Mouse (Mus musculus) cerebellum, postnatal 14 days (tissue): ENCODE data around the gene Fcer1g.

Experiments used
- DNase-seq, 2 experiments: peaks; one replicate each; pipeline ENCODE4 v3.0.0; 2021; ENCODE audit warnings: mixed read lengths in 2 of 2

Gene Fcer1g

DNA sequence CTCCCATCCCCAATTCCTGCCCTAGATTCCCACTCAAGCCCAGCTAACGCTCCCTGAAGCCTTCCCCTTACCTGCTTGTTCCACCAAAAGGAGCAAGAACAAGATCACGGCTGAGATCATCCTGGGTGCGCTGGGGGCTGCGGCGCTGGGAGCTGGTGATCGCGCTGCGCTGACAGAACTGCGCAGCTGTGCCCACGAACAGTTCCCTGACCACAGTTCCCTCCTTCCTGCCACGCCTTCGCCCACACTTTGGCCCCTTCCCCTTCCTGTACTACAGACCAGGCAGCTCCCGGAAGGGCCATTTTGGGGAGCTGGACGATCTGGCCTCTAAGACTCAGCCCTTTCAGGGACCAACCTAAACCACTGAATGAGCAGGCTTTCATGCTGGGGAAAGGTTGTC, at the start of gene Fcer1g:
TSS of gene Fcer1g (minus strand) at position 240 of the 400 bp plus-strand sequence.
- DNase-seq = no peak

DNA sequence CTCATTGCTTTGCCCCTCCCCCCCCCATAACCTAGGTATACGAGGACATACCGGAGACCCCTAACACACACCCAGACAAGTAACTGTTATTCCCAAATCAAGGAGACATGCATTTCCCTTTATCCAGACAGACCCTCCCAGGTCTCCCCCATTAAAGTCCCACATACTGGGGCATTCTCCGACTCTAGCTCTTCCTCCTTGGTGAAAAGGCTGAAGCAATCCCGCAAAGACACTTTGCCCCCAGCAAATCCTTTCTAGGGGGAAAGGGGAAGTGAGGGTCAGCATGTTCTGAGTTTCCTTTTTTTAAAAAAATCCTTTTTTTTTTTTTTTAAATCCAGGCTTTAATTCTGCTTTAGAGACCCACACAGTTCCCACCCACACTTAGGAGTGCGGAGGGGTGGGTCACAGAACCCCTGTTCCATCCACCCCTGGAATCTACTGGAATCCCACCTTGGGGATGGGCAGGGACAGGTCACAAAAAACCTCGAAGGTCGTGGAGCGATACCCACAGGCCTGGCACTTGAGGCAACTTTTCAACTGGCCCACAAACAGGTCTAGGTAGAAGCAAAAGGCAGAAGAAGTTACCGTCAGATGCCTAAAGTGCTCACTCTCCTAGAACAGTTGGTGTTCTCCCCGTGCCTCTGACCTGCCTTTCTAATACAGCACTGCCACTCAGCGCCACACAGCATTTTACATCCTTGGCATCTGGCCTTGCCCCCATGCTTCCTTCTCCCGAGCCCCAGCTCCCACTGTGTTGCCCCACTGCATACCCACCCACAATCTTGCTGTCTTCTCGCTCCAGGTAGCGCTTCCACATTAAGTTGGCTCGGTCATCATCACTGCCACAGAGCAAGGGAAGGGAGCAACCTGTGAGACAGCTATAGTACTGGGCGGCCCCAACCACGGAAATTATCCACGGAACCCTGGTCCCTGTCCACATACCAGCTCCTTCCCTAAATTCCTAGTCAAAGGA, 49.3 kb upstream of the Fcer1g start:
- peak in 1 of 2 experiments; percentile 5 for DNase-seq

DNA sequence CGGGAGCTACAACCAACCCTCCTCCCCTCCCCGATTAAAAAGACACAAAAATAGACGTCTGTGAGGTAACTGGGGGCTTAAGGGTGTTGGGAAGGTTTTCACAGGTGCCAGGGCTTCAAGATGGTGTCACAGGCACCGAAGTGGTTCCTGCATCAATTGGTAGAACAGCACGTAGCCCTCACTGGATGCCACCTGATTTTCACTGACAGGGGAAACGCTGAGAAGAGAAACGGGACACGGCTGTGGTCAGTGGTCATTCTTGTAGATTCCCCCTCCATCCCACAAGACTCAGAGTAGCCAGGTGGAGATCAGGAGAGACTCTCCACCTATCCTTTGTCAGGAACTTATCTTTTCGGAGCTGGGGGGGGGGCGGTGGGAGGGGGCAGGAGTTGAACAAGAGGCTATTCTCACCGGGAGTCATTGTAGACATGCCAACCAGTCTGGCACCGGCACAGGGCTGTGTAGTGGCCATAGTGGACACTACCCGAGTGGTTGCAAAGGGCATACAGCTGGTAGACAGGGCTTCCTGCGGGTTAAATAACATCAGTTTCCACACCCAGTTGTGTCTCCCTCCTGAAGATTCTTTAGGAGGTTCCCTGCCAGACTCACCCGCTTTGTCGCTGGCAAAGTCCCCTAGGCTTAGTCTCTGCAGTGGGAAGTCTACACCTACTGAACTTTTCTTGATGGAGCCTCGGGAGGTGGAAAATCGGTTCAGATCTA, 48.1 kb upstream of the Fcer1g start:
- peak in 1 of 2 experiments; percentile 25 for DNase-seq

DNA sequence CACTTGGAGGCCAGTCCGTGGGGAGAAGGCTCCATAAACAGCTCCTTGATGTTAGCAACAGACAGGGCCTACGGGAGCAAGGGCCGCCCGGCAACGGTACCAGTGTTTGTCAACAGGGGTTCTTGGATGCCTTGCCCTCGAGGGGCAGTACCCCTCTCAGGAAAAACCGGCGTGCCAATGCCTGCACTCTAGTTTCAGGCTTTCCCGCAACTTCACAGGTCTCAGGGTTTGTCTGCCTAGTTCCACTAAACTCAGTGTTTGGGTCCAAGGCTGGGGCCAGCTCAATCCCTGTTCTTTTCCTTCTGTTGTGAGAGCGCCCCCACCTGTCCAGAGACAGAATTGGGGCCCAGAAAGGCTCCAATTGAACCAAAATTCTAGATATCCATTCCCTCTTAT, 47.4 kb upstream of the Fcer1g start:
- peak; percentile 80 to 88 for DNase-seq

DNA sequence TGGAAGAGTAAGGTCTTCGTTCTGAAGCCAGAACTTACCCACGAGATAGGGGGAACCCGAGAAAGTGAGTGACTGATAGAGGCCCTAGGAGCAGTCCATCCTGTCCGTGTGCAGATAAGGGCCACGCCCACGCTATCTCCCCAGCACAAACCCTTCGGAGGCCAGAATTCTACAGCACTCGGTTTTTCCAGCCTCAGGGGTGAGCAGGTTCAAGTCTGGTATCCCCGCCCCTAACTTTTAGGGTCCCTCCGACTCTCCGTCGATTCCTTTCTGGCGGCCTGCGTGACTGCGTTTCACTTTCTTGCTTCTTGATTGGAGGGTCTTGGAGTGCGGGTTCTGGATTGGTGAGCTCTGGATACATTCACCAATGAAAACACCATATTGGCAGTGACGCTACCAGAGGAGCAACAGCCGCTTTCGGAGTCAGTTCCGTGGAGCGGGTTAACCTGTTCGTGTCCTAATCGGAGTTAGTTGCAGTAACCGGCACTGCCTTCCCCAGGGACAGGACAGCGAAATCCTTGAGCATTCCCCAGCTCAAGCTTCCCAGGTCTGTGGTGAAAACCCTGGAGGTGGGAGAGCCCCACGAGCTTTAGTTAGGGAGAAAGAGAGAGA, 46.9 kb upstream of the Fcer1g start, which contains the start of gene Ppox:
TSS of gene Ppox (minus strand) at position 271 of the 612 bp plus-strand sequence.
- DNase-seq = peak; percentile 89 to 91

DNA sequence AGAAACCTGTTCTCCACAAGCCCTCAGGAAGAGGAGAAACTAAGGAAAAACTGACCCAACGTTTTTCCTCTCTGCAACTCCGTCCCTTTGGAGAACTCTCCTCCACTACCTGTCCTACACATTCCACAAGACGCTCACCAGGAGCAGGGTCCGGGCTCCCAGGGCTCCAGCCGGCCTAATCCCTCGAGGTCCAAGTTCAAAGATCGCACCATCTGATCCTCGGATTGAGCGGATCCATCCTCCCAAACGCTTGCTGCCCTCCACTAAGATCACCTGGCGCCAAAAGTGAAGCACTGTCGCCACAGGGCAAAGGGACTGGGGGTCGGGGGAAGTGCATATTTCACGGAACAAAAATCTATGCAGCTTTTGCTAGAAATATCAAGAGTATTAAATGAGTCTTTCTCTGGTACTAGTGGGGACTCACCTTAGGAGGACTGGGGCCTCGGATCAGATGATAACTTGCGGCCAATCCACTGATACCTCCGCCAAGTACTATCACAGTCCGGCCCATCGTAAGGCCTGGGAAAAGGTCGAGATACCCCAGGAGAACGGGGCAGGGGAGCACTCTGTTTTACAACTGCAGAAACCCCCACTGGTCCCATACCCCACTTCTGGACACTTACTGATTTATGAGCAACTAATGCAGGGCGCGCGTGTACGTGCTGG, 46.2 kb upstream of the Fcer1g start:
- peak; percentile 2 to 17 for DNase-seq

DNA sequence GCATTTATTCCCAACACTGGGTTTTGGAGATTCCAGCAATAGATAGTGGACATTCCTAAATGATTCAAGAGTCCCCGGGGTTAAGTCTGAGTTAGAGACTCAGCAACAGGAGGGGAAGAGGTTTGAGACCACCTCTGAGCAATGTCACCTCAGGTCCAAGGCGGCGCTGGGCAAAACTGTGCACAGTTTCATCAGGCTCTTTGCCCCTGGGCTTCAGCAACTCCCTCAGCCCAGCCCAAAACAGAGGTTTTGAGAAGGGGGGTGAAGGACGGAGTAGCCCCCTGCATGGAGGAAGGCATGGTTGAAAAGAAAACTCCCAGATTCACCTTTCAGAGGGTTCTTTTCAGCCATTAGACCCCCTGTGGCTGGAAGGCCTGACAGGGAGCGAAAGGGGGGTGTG, 45.6 kb upstream of the Fcer1g start:
- DNase-seq = peak in 1 of 2 experiments; percentile 12

DNA sequence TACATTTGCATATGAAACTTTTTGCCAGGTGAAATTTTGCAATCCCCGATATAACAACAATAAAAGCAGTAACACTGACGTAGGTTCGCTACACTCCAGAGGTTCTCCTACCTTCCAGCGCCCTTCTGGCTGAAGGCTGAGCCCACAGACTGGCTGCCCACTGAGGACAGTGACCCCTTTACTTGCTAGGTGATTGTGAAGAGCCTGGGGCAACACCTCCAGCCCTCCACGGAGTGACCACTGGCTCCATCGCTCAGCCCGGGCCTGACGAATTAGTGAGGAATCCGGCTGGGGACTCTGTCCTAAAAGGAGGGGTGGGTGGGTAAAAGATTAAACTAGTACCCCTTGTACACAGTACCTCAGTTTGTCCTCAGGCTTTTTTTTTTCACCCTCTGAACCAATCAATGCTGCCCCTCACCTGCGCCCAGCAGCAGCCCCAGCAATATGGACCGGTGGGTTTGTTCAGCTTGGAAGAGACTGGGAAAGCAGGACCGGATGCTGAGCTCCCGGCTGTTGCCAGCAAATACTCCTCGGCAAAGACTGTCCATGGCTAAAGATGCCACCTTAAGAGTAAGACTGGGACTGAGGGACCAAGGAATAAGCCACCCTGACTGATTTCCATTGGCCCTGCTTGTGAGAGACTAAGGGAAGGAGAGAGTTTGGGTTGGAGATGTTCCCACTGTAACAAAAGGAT, 45.0 kb upstream of the Fcer1g start:
- peak in 1 of 2 experiments; percentile 1 for DNase-seq

DNA sequence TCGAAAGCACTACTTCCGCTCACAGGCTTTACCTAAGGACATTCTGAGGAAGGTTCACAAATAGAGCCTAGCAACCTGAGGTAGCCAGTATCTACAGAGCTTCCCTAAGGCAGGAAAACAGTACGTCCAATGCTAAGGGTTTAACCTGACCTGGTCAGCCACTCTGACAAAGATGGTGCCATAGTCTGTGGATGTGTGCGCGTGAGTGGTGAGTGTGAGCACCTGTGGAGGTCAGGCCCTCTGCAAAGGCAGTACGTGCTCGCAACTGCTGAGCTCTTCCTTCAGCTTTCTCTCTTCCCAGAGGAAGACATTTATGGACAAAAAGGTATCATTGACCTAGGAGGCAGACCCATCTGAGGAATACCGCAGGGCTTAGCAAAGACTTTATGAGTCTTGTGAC, 44.3 kb upstream of the Fcer1g start:
- DNase-seq = no peak

DNA sequence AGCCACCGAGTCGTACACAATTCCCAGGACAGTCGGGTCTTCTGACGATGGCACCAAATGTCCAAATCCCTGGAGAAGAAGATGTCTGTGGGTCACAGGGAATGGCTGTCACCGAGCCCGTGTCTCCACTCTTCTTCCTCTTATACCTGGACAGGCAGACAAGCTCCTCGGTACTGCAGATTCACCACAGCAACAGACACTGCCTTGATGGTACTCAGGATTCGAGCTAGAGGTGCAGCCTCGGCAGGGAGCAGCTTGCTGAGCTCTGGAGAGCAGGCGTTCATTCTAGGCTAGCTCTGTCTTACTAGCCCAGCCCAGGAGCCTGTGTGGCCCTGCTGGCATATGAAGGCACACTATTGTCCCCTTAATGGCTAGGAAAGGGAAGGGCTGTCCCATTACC, 43.6 kb upstream of the Fcer1g start:
- DNase-seq = no peak

DNA sequence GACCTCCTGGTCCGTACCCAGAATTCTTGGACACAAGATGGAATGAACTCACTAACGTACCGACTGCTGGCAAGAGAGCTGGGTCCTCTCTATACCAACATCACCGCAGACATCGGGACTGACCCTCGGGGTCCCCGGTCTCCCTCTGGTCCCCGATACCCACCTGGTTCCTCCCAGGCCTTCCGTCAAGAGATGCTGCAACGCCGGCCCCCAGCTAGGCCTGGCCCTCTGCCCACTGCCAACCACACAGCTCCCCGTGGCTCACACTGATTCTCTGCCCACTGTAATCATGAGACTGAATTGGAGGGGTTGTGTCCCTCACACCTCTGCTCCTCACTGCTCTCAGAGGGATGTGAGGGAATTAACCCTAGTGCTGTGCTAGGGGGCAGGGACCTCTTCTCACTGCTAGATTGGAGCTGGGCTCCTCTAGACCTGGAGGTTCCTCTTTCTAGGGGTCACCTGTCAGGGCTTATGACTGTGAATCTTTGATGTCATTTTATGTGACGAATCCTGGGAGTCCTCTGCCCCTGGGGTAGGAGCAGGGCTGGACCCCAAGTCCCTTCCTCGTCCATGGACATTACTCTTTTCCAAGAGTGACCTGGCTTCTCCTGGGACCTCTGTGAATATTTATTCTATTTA, 42.1 kb upstream of the Fcer1g start:
- DNase-seq = no peak

DNA sequence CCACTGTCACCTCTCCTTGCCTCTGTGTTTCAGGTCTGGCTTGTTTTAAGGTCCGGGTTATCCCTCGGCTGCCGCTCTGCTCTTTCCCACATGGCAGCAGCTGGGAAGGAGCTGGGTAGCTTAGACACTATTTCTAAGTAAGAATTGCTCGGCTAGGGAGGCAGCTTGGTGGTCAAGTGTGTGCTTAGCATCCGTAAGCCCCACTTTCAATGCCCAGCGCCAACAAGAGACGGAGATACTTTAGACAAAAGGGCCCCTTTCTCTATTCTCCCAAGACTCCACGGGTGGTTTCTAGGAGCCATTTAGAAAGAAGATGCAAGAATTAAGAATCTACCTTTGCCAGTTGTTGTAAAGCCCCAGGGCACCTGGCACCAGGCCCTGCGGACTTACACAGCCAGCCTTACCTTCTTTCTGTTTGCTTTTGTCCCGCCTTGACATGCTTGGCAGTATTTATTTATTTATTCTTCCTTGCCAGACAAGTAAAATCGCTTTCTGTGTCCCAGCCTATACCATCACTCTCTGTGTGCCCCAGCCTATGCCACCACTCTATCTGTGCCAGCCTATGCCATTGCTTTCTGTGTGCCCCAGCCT, 41.1 kb upstream of the Fcer1g start:
- DNase-seq = no peak

DNA sequence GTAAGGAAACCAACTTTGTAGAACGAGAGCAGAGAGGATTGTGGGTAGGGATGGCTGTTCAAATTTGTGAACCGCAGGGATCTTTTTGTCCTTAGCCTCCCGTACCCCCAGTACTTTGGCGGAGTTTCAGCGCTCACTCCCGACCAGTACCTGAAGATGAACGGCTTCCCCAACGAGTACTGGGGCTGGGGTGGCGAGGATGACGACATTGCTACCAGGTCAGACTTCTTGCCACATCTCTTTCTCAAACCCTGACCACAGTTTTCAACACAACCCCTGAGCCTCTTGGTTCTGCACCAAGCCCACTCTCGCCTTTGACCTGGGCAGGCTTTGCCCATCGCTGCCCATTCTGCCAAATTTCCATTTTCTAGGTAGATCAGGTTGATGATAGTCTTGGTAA, 40.0 kb upstream of the Fcer1g start:
- no peak for DNase-seq

DNA sequence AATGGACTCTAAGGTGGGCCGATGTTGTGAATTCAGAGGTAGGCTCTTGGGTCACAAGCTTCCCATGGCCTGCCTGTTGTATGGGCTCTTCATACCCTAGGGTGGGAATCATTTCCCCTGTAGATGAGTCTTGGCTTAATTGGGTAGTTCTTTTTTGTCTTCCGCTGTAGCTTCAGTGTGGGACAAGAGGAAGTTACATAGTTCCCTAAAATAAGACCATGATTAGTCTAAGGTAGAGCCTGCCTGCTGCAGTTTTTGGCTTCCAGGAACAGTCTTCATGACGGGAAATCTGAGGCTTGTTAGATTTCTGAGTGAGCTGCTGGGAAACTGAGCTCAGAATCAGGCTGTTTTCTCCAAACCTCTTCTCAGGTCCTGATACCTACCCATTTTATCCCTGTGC, 37.9 kb upstream of the Fcer1g start:
- no peak for DNase-seq

DNA sequence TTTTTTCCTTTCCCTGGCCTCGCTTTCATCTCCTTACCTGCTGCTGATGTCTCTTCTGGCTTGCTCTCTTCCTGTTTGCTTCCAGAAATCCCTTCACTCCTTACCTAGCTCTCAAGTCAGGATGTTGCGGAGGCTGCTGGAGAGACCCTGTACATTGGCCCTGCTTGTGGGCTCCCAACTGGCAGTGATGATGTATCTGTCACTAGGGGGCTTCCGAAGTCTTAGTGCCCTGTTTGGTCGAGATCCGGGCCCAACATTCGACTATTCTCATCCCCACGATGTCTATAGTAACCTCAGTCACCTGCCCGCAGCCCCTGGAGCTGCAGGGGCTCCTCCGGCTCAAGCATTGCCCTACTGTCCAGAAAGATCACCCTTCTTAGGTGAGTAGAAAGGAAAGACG, 37.5 kb upstream of the Fcer1g start:
- no peak for DNase-seq

DNA sequence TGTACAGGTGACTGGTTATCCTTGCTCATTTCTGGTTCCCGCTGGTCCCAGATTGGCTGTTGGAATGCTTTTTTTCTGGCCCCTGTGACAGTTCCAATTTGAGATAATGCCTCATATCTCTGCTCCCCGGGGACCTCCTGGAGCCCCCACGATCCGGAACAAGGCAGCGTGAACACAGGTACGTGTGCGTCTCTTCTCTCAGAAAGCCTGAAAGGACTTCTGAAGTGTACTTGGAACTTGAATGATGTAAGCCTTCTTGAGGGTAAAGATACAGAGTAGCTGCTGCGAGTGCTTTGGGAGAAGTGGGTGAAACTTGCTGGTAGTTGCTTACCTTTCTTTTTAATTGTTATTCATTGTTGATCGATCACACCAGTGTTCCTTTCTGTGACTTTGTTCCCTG, 37.0 kb upstream of the Fcer1g start:
- no peak for DNase-seq

DNA sequence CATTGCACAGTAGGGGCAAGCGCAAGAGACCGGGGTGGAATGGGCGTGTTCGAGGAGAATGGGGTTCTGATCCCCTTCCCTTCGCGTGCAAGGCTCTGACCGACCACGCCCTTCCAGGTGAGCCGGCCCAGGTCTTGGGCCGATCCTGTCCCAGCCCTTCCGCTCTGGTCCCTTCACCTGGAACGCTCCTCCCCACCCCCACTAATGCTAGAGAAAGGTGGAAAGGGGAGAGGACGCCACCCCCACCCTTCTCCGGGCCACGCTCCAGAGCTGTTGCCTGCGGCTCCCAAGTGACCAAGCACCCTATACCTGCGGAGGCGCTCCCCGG, 36.4 kb upstream of the Fcer1g start:
- peak in 1 of 2 experiments; percentile 71 for DNase-seq

DNA sequence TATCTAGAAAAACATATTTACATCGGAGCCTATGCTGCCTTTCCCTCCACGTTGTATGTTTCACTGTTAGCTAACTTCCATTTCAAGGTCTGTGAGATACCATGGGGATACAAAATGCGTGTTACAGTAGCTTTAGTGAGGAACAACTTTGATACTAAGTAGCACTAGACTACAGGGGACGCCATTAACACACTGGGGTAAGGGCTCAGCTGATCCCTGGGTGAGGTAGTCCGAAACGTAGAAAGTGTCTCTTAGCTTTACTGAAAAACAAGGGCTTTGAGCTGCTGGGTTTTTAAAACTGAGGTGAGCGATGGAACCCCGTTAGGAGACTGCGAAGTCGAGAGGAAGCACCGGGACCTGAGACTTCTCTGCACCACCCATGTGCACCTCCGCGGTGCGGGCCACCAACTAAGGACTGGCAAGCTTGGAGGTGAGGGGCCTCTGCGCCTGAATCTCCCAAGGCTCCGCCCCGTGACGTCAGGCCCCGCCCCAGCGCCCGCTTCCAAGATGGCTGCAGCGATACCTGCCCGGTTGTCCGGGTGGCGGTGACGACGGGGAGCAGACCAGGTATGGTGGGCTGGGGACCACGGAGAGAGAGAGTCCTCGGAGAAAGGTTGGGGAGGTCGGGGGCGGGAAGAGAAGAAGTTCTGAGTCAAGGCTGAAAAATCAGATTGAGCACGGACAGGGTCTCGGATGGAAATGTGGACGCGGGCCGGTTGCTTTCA, 35.8 kb upstream of the Fcer1g start, which contains the start of gene B4galt3:
TSS of gene B4galt3 (plus strand) at position 481 of the 725 bp plus-strand sequence.
- DNase-seq = peak; percentile 98 to 99

DNA sequence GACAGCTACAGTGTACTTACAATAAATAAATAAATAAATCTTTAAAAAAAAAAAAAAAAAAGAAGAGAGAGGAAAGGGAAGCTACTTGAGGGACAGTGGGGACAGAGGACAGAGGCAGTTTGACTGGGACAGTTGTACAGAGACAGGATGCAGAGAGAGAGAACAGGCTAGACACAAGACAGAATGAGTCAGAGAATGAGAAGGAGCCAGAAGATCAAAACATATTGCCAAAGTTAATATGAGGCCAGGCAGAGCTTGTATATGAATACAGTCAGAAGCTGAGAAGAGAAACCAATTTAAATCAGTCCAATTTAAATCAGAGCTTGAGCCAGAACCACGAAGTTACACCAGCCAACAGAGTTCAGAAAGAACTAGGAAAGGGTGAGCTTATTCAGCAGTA, 34.2 kb upstream of the Fcer1g start:
- no peak for DNase-seq

DNA sequence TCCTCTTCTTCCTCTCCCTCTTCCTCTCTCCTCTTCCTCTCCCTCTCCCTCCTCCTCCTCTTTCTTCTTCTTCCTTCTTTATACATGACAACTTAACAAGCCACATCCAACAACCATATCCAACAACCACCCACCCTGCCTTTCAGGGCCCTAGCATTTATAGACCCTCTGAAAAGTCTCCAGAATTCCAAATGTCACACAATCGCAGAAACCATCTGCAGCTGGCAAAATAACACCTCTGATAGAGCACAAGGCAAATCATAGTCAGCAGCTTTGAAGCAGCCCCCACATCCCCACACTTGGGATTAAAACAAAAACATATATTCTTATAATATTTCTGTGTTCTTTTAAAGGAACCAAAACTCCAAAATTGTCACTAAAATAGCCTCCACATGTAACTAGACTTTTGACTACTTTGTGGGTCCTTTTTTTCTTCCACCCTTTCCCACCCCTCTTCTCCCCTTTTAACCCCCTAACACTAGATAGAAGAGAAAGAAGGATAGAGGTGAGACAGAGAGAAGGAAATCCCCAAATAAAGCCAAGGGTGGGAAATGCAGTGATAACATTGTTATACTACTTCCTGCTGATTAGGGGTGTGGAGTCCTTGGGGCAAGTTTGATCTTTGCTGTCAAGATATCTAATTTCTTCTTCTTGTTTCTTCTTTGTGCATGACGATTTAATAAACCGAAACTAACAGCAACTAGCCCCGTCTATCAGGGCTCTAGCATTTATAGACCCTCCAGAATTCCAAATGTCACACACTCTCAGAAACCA, 32.0 kb upstream of the Fcer1g start:
- no peak for DNase-seq
